Mouse (Mus musculus) right cerebral cortex, postnatal 14 days (tissue): ENCODE results near the gene Zfp352.
"Not testable (repeated sequence)": the region's sequence is repeated elsewhere in the genome, so short reads cannot be mapped to it uniquely, and the experiment has no call there.

Source experiments
- DNase-seq: peaks from one replicate; pipeline ENCODE4 v3.0.0; 2022

The Zfp352 gene

GRCm38 (mm10) chr4:90218520-90218919 lies at the start of gene Zfp352:
Zfp352 (plus strand) TSS chr4:90218820.
- no peak for DNase-seq

DNA sequence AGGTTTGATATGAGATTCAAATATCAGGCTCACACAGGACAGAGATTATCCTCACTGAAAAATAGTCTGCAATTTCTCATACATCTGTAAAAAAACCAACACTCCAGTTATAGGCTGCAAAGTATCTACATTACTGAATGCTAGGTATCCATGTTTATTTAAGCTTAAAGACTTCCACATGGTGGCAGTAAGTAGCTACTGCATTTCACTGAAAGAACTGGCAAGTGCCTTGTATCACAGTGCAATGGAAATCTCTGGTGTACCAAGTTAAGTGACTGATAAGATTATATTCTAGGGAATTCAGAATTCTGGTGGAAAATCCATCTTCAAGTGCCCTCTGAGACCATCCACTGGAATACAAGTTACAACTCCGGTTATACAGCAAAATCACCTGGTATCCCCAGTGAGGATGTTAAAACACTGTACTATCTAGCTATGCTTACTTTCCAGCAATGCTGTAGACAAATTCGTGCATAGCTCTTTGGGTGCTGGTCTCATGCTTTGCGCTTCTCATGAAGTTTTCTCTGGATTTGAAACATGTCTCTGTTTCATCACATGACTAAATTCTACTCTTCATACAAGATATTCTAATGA lies 47.6 kb upstream of the Zfp352 start:
- DNase-seq = no peak

DNA sequence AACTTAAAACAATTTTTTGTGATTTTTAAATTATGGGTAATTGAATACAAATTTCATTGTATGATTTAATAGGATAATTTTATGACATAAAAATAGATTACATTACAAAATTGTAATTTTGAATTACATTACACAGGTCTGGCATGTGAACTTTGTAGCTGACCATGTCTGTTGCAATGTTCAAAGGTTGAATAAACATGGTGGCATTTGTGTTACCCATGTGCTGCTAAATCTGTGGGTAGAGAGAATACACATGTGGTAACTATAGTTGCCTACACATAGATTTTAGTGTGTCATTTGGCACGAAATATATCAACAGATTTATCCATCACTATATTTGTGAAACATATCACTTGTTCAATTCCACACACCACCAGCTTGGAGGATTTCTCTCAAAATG lies 44.6 kb upstream of the Zfp352 start:
- DNase-seq = no peak

DNA sequence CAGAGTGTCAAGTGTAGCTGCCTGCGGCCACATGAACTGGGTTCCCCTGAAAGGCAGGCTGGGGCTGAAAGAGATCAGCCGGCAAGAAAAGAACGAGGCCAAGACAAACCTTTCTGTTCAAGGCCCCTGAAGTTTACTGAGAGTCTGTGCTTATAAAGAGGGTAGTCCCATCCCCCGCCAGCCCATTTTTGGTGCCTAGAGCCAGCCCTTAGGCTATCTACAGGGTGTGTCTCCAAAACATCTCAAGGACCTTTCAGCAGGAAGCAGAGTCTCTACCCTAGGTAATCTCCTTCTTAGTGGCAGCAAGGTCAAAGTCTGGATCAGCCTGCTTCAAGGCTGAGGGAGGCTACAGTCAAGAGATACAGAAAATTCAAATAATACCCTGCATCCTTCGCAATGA lies 15.2 kb upstream of the Zfp352 start:
- DNase-seq = no peak

DNA sequence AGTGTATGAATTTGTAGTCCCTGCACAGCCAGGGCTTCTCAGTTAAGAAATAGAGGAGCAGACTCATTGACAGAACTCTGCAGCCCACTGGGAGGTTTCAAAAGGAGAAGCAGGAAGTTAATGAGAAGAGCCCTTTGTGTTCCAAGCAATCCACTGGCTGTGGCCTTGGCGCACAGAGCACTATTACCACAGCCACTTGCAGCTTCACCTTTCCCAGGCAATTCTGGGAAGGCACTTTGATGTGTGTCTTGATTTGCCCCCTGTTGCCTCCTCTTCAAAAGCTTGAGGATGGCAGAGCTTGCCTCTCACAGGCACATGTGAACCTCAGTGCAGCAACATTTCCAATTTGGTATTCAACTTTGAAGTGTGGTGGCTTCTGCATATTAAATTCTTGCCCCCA lies 7.1 kb upstream of the Zfp352 start:
- DNase-seq = no peak

- DNase-seq = no peak
Observed at GRCm38 (mm10) chr4:90212076-90212475, 6.5 kb upstream of the Zfp352 start.

DNA sequence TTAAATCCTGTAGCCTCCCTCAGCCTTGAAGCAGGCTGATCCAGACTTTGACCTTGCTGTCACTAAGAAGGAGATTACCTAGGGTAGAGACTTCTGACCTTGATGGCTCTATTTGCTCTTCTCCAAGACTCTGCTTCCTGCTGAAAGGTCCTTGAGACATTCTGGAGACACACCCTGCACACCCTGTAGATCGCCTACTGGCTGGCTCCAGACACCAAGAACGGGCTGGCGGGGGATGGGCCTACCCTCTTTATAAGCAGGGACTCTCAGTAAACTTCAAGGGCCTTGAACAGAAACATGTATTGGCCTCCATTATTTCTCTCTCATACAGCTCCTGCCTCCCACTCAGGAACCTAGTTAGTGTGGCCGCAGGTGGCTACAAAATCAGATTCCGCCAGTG lies 17.0 kb downstream of the Zfp352 start:
- DNase-seq = not testable (repeated sequence)

- DNase-seq = no peak
Observed at GRCm38 (mm10) chr4:90269781-90270180, 51.2 kb downstream of the Zfp352 start.
